Mouse (Mus musculus) CD4-positive, CD25-positive, alpha-beta regulatory T cell, adult 2 months (primary cell): ENCODE measurements around the gene Gas7.

Source experiments
- DNase-seq: peaks from one replicate; pipeline ENCODE4 v3.0.0-alpha.2; 2012; ENCODE audit warnings: low read depth, low spot score

Gene Gas7

DNA sequence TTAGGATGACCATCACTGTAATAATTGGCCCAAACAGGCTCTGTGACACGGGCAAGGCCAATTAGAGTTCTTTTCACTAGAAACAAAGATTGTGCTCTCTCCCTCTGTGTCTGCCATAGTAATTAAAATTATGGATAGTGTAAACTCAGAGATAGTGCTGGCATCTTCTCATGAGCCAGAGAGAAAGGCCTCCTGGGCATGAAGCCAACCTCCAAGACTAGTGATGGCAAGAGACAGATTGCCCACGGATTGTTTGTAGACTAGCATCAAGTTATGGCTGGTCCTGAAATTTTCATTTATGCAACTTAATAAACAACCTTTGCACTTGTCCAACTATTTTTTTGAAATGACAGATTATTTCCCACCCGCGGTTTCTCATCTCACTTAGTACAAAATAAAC is 257.7 kb downstream of the Gas7 start:
- DNase-seq = no peak

DNA sequence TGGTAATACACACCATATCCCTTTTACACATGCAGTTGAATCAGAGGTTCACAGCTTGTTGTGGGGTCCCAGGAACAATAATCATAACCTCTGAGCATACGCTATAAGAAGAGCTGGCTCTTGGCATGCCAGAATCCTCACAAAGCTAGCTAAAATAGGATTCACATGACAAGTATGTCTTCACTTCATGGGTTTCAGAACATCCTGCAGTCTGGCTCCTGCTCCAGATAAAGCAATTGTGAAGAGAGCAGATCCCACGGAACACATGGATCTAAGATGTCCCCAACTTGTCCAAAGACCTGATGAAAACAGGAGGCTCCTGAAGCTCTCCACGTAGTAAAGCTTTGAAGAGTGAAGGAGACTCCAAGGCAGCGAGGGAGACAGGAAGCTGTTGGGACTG is 260.1 kb downstream of the Gas7 start:
- no peak for DNase-seq

- DNase-seq = no peak
Observed at GRCm38 (mm10) chr11:67721485-67721884, 266.2 kb downstream of the Gas7 start.

GRCm38 (mm10) chr11:67722399-67723156 is 267.3 kb downstream of the Gas7 start:
- no peak for DNase-seq

- DNase-seq = no peak
Observed at GRCm38 (mm10) chr11:67723231-67724013, 268.2 kb downstream of the Gas7 start.

GRCm38 (mm10) chr11:67727095-67727494 is 271.9 kb downstream of the Gas7 start:
- no peak for DNase-seq

DNA sequence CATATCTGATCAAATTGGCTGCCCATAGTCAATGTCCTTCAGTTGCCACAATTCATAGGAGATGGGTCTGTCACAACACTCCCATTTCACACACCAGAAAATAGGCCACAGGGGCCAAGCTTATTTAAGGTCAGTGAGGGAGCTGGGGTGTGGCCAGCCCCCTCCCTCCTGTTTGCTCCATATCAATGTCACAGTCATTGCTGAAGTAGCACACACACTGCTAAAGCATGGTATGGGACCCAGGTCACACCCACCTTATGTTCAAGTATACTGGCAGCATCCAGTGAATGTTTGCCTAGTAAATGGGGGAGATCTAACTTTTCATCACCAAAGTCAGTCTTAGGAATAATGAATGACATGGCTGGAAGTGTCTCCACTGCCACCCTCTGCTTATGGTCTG is 273.5 kb downstream of the Gas7 start:
- DNase-seq = no peak

DNA sequence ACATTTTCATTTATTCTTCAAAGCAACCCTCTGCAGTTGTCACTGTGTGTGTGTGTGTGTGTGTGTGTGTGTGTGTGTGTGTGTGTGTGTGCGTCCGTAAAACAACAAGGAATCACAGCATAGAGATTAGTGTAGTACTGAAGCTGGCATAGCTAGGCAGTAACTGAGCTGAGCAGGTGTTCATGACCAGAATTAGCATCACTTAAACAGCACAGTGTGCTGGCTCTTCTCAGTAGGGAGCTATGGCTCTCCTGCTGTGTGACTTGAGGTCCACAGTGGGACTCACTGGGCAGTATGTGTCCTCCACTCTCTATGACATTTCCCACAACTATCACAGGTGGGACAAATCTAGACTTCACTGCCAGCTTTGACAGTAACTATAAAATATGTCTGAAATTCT is 275.8 kb downstream of the Gas7 start:
- DNase-seq = no peak

- DNase-seq = no peak
Observed at GRCm38 (mm10) chr11:67733726-67734125, 278.5 kb downstream of the Gas7 start.

DNA sequence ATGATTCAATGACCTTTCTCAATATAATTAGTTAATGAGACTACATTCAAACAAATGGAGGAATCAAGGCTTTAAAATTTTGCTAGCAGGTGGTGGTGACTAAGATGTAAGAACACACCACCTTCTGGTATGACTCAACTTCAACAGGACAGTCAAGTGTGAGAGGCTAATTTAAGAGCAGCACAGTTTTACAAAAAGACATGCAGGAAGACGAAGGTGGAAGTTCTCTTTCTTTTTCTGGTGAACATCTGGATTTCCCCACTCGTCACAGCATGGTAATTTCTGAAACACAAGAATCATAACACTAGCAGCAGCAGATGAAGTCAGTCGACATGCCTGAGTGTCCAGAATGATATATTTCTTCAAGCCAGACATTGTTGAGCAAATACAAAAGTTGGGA is 279.4 kb downstream of the Gas7 start:
- no peak for DNase-seq

DNA sequence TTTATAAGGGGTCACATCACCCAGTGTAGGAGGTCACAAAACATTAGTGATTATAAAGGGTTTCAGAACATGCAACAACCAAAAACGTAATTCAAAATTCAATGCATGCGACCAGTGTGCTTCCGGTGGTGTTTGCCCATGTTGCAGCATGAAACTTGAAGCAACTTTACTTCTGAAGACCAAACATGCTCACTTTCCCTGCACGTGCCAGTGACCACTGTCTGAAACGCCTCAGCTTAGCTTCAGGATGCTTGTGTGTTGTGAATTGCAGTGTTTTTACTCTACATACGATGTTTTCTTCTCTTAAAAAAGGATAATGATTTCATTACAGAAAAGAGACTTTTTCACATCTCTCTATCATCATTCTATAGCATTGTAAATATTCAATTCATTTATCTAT is 283.1 kb downstream of the Gas7 start:
- DNase-seq = no peak
